Mouse (Mus musculus) right cerebral cortex, postnatal 4 days (tissue): ENCODE results near the gene Gxylt2.

Experiments used
- DNase-seq: peaks from one replicate; pipeline ENCODE4 v3.0.0-alpha.2; 2022

Gene Gxylt2

GRCm38 (mm10) chr6:100716817-100717216 lies 12.3 kb downstream of the Gxylt2 start:
- DNase-seq = no peak

GRCm38 (mm10) chr6:100720098-100720501 lies 15.6 kb downstream of the Gxylt2 start:
- DNase-seq = no peak

GRCm38 (mm10) chr6:100720882-100721721 lies 16.6 kb downstream of the Gxylt2 start:
- DNase-seq = no peak

GRCm38 (mm10) chr6:100731996-100732375 lies 27.5 kb downstream of the Gxylt2 start:
- DNase-seq = peak; percentile 7

GRCm38 (mm10) chr6:100732376-100733021 lies 28.0 kb downstream of the Gxylt2 start:
- no peak for DNase-seq

DNA sequence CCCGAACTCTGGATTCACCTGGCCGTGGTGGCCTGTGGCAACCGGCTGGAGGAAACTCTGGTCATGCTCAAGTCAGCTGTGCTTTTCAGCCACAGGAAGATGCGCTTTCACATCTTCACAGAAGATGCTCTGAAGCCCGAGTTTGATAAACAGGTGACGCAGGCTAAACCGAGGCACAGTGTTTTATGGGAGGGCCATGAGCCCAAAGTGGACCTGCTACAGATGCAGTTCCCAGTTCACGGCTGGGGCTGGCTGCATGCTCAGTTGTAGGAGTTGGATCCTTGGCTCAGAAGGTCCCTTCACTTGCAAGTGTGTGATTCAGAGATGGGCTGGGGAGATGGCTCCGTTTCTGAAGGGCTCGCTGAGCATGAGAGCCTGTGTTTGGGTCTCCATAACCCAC lies 28.7 kb downstream of the Gxylt2 start:
- DNase-seq = no peak

GRCm38 (mm10) chr6:100734321-100734720 lies 29.8 kb downstream of the Gxylt2 start:
- no peak for DNase-seq

DNA sequence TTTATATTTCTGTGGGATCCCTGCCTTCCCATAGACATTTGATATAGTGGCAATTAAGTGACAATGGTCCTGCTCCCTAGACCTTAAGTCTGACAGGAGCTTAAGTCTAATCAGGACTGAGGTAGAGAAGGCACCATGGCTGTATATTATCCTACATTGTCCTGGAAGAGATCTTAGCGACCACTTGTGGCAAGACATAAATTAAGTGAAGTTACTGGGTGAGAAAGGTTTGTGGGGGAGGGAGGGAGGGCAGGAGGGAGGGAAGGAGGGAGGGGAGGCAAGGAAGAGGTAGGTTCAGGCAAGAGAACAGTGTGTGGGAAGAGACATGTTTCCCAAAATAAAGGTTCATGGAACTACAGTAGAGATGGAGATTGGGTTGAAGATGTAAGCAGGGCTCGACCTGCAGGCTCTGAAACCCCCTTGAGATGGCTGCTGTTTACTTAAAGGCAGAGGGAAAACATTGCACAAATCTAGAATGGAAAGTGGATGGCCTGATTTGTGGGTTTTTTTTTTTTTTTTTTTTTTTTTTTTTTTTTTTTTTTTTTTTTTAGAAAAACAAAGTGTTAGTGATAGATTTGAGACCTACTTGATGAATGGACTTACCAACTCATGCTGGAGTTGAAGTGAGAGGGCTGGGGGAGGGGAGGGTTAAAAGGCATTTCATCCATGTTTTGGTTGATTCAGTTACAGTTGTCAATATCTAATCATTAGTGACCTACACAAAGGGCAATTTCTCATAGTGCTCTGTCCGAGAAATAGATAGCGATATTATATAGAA lies 54.1 kb downstream of the Gxylt2 start:
- no peak for DNase-seq

GRCm38 (mm10) chr6:100767756-100768155 lies 63.2 kb downstream of the Gxylt2 start:
- no peak for DNase-seq

DNA sequence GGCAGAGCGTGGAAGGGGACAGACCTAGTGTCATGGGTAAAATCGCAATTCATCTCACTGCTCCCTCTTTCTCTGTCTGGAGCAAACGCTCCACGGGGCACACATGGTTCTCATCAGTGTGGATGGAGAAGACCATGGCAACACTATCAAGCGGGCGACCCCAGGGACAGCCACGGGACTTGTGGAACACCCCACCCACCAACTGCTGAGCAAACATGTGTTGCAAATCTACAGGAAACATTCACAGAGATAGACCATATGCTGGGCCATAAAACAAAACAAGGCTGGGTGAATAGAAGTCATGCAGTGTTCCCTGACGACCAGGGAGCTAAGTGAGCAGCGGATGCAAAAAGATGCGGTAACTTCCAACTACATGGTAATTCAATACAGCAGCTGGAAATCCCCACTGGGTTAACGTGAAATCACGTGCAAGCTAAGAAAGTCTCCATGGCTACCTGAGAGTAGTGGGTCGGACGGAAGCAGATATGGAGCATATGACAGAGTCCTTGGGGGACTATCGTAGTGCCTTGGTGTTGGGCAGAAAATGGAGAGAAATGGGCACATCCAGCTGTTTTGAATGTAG lies 71.5 kb downstream of the Gxylt2 start:
- DNase-seq = no peak

GRCm38 (mm10) chr6:100778595-100778994 lies 74.1 kb downstream of the Gxylt2 start:
- no peak for DNase-seq

DNA sequence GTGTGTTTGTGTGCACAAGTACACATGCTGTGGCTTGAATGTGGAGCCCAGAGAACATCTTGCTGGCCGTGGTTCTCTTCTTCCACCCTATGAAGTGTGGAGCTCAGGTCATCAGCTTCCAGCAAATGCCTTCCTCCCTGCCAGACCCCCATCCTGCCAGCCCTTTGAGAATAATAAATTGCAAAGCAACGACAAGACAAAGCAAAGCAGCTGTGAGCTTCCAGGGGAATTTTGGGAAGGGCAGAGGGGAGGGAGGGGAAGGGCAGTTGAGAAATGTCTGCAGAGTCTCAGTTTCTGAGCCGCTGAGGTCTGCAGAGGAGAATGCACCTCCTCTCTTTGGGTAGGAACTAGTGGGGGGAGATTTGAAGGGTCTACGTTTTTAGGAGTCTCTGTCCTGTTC lies 75.9 kb downstream of the Gxylt2 start:
- no peak for DNase-seq

DNA sequence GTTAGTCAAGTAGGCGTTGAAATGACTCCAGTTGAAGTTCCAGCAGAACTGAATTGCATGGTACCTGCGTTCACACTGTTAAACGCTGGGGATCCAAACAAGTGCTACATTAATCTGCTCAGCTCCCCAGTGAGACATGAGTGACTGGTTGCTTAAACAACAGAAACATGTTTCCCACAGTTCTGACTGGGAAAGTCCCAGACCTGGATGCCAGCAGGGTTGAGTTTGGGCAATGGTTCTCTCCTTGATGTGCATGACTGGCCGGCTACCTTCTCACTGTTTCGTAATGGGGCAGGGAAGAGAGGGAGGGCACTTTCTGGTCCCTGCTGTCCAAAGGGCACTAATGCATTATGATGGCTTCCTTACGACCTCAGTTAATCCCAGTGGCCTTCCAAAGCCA lies 77.1 kb downstream of the Gxylt2 start:
- DNase-seq = no peak

- DNase-seq = no peak
Measured at GRCm38 (mm10) chr6:100787726-100788125, 83.2 kb downstream of the Gxylt2 start.

GRCm38 (mm10) chr6:100789161-100789560 lies 84.6 kb downstream of the Gxylt2 start:
- no peak for DNase-seq

GRCm38 (mm10) chr6:100792055-100792659 lies 87.6 kb downstream of the Gxylt2 start:
- no peak for DNase-seq

GRCm38 (mm10) chr6:100792973-100793769 lies 88.6 kb downstream of the Gxylt2 start:
- DNase-seq = no peak

GRCm38 (mm10) chr6:100795797-100796196 lies 91.3 kb downstream of the Gxylt2 start:
- DNase-seq = no peak

- DNase-seq = no peak
Measured at GRCm38 (mm10) chr6:100799290-100799689, 94.8 kb downstream of the Gxylt2 start.

- no peak for DNase-seq
Measured at GRCm38 (mm10) chr6:100799766-100800165, 95.2 kb downstream of the Gxylt2 start.

GRCm38 (mm10) chr6:100800497-100800955 lies 96.0 kb downstream of the Gxylt2 start:
- DNase-seq = no peak
